Mouse (Mus musculus) C2C12 (cell line): ENCODE data around the gene Golga3.

Experiments
- CTCF ChIP-seq: IDR thresholded peaks from one replicate; pipeline ENCODE4 v1.5.1; 2011; ENCODE audit not compliant: control insufficient read depth, insufficient read depth, insufficient read length
- MYOD1 ChIP-seq: IDR thresholded peaks from one replicate; pipeline ENCODE4 v1.6.1; 2011; ENCODE audit warnings: low read depth; ENCODE audit not compliant: control insufficient read depth, insufficient read length
- MYOG ChIP-seq: IDR thresholded peaks from one replicate; pipeline ENCODE4 v1.6.1; 2011; ENCODE audit not compliant: control insufficient read depth, insufficient read length; ENCODE audit errors: extremely low read depth
- USF1 ChIP-seq: IDR thresholded peaks from one replicate; pipeline ENCODE4 v1.6.1; 2011; ENCODE audit warnings: low read depth, mild to moderate bottlenecking, control low read depth, moderate library complexity

DNA sequence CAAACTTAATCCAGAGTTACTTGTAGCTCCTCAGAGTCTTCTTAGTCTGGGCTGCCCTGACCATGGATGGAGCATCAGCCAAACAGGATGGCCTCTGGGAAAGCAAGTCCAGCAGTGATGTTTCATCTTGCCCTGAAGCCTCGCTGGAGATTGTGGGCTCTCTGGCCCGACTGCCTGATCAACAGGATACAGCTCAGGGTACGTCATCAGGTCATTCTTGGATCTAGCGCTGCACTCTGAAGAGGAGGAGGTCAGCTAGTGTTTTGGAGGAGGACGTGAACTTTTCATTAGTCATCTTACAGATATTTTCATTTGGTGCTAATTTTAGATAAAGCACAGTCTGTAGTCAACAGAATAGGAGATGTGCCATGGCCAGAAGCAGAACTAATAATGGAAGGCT, 5.2 kb downstream of the Golga3 start:
- TF ChIP-seq MYOD1 (no peak), CTCF (no peak), MYOG (no peak), USF1 (no peak)
